Mouse (Mus musculus): ENCODE results near the gene AC131692.1. TPM values are rescaled to one million over a fixed set of nuclear protein-coding genes. Genes with fewer than 3 reads are reported as not detected.

The AC131692.1 gene
- polyA plus RNA-seq, 1 experiment from 2014 or later: 0.56 TPM

GRCm38 (mm10) chr19:6058966-6059365 is 35.3 kb upstream of the AC131692.1 start:
- peaks cover 54% of the 10 kb centered on the region for H3K36me3 ChIP-seq
- no peaks in the 10 kb centered on the region for H3K27me3 ChIP-seq (ENCODE audit: low read depth, poor library complexity, severe bottlenecking)
- DNase-seq (ENCODE audit: low spot score): no peak
- H3K4me1 ChIP-seq: peaks cover 41% of the 10 kb centered on the region
- H3K9me3 ChIP-seq (replicated peaks): no peaks in the 10 kb centered on the region
- WGBS: 87% methylated on average over 5 of the region's 5 CpGs
- peak overlapping the region; percentile 87 for H3K4me3 ChIP-seq
- H3K27ac ChIP-seq: no peak overlapping the region

DNA sequence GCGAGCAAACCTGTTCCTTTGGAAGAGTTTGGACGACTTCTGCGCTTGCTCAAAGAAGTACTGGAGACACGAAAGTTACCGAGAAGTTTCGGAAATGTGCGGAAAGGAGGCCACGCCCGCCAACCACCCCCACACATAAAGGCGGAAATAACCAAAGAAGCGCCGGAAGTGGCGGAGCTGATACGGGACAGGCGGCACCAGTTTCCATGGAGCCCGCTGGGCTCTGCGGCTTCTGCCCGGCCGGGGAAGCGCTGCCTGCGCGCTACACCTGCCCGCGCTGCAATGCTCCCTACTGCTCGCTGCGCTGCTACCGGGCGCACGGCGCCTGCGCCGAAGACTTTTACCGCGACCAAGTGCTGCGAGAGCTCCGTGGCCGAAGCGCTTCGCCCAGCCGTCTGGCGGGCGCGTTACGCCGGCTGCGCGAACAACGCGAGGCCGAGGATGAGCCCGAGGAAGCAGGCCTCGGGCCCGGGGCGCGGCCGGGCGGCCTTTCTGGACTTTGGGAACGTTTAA is 33.1 kb upstream of the AC131692.1 start, which contains the start of gene Znhit2:
Gene Znhit2 (plus strand): TSS at position 172 of the 513 bp plus-strand sequence.
- Histone ChIP-seq H3K27me3 (ENCODE audit: low read depth, poor library complexity, severe bottlenecking) (no peaks in the 10 kb centered on the region), H3K4me3 (peak within 1 kb of the TSS; percentile 88), H3K4me1 (peaks cover 43% of the 10 kb centered on the region), H3K36me3 (peaks cover 36% of the 10 kb centered on the region), H3K27ac (peak within 1 kb of the TSS; percentile 94), H3K9me3 (replicated peaks) (no peaks in the 10 kb centered on the region)
- peak; percentile 91 for DNase-seq (ENCODE audit: low spot score)
- under 1% methylated on average over 58 of the region's 58 CpGs for WGBS

GRCm38 (mm10) chr19:6061641-6062302 is 32.4 kb upstream of the AC131692.1 start:
- H3K27ac ChIP-seq: peak overlapping the region; percentile 94
- DNase-seq (ENCODE audit: low spot score): peak; percentile 58
- WGBS: 2% methylated on average over 44 of the region's 44 CpGs
- H3K4me1 ChIP-seq: peaks cover 43% of the 10 kb centered on the region
- no peaks in the 10 kb centered on the region for H3K9me3 ChIP-seq (replicated peaks)
- H3K27me3 ChIP-seq (ENCODE audit: low read depth, poor library complexity, severe bottlenecking): no peaks in the 10 kb centered on the region
- H3K36me3 ChIP-seq: peaks cover 34% of the 10 kb centered on the region
- peak overlapping the region; percentile 88 for H3K4me3 ChIP-seq

DNA sequence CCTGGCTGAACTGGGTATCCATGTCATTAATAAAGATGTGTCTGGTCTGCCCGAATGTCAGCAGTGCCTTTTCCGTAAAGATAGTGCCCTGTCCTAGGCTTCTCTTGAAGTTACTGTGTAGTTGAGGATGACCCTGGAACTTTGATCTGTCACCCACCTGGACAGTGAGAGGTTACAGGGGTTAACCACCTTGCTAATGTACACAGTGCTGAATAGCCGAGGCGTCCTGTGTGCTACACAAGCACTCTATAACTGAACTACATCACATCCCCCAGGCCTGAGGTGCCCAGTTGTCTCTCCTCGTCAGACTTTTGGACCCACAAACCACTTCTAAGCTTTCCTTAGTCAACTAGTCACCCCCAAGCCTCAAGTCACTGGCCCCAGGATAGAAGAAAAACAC is 31.8 kb upstream of the AC131692.1 start:
- Histone ChIP-seq H3K4me3 (peak overlapping the region; percentile 88), H3K27me3 (ENCODE audit: low read depth, poor library complexity, severe bottlenecking) (no peaks in the 10 kb centered on the region), H3K27ac (peak overlapping the region; percentile 94), H3K9me3 (replicated peaks) (no peaks in the 10 kb centered on the region), H3K4me1 (peaks cover 47% of the 10 kb centered on the region), H3K36me3 (peaks cover 34% of the 10 kb centered on the region)
- no peak for DNase-seq (ENCODE audit: low spot score)
- 76% methylated on average over 5 of the region's 5 CpGs for WGBS

DNA sequence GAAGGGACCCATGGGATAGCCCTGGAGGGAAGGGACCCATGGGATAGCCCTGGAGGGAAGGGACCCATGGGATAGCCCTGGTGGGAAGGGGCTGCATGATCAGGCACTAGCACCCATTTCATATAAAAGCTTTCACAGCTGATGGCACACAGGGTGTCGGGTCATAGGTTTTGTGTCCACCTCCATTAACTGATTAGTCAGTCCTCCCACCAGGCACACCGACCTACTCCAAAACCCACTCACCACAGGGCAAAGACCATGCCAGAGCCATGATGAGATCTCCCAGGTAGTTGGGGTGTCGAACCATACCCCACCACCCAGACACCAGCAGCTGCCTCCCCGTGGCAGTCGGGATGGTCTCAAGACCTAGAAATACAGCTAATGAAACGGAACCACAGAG is 31.1 kb upstream of the AC131692.1 start:
- Histone ChIP-seq H3K27ac (no peak overlapping the region), H3K4me3 (peak overlapping the region; percentile 88), H3K9me3 (replicated peaks) (no peaks in the 10 kb centered on the region), H3K27me3 (ENCODE audit: low read depth, poor library complexity, severe bottlenecking) (no peaks in the 10 kb centered on the region), H3K4me1 (peaks cover 54% of the 10 kb centered on the region), H3K36me3 (peaks cover 34% of the 10 kb centered on the region)
- no peak for DNase-seq (ENCODE audit: low spot score)
- 97% methylated on average over 6 of the region's 6 CpGs for WGBS

- 41% methylated on average over 5 of the region's 5 CpGs for WGBS
- DNase-seq (ENCODE audit: low spot score): no peak
- Histone ChIP-seq H3K27ac (peak overlapping the region; percentile 85), H3K9me3 (replicated peaks) (no peaks in the 10 kb centered on the region), H3K36me3 (peaks cover 47% of the 10 kb centered on the region), H3K4me1 (peaks cover 45% of the 10 kb centered on the region), H3K4me3 (peak overlapping the region; percentile 69), H3K27me3 (ENCODE audit: low read depth, poor library complexity, severe bottlenecking) (no peaks in the 10 kb centered on the region)
Measured at GRCm38 (mm10) chr19:6066571-6066970, 27.6 kb upstream of the AC131692.1 start.

- peak; percentile 92 for DNase-seq (ENCODE audit: low spot score)
- Histone ChIP-seq H3K9me3 (replicated peaks) (no peaks in the 10 kb centered on the region), H3K4me3 (peak overlapping the region; percentile 69), H3K4me1 (peaks cover 39% of the 10 kb centered on the region), H3K36me3 (peaks cover 48% of the 10 kb centered on the region), H3K27me3 (ENCODE audit: low read depth, poor library complexity, severe bottlenecking) (no peaks in the 10 kb centered on the region), H3K27ac (peak overlapping the region; percentile 85)
- under 1% methylated on average over 30 of the region's 30 CpGs for WGBS
Measured at GRCm38 (mm10) chr19:6067011-6067723, 27.1 kb upstream of the AC131692.1 start.

DNA sequence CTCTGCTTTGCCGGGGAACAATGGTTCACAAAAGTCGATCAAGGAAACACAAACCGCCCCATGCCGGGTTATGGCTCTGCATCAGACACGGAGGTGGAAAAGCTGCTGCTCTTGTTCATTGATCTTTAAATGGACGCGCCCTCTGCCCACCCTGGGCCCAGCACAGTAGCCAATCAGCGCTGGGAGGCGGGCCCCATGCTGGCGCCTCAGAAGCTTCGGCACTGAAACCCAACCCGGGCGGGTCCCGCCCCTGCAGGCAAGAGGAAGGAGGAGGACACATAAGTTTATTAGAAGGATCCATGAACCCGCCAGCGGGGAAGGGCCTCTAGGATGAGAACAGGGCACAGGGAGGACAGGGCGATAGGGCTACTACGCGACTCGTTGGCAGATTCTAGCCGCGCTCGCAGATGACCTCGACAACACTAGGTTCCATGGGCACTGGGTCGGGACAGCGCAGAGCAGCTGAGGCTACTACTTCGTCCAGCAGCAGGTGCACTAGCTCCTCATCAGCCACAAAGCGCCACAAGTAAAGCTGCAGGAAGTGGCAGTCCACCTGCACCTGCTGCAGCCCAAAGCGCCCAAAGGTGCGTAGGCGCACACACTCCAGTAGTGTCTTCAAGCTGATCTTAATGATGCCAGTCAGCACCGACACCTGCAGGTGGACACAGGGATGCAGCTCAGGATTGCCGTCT is 26.3 kb upstream of the AC131692.1 start, which contains the start of gene Tm7sf2:
Gene Tm7sf2 (minus strand): TSS at position 650 of the 692 bp plus-strand sequence.
- WGBS: 10% methylated on average over 33 of the region's 33 CpGs
- H3K36me3 ChIP-seq: peaks cover 49% of the 10 kb centered on the region
- H3K4me3 ChIP-seq: peak within 1 kb of the TSS; percentile 69
- peak; percentile 92 for DNase-seq (ENCODE audit: low spot score)
- no peaks in the 10 kb centered on the region for H3K27me3 ChIP-seq (ENCODE audit: low read depth, poor library complexity, severe bottlenecking)
- peaks cover 32% of the 10 kb centered on the region for H3K4me1 ChIP-seq
- peak within 1 kb of the TSS; percentile 85 for H3K27ac ChIP-seq
- H3K9me3 ChIP-seq (replicated peaks): no peaks in the 10 kb centered on the region

- 86% methylated on average over 4 of the region's 4 CpGs for WGBS
- no peaks in the 10 kb centered on the region for H3K9me3 ChIP-seq (replicated peaks)
- peak overlapping the region; percentile 69; the same call in 1 of the 2 replicates for H3K4me3 ChIP-seq
- DNase-seq (ENCODE audit: low spot score): no peak
- H3K4me1 ChIP-seq: peaks cover 28% of the 10 kb centered on the region
- peaks cover 51% of the 10 kb centered on the region for H3K36me3 ChIP-seq
- no peaks in the 10 kb centered on the region for H3K27me3 ChIP-seq (ENCODE audit: low read depth, poor library complexity, severe bottlenecking)
- no peak overlapping the region for H3K27ac ChIP-seq
Measured at GRCm38 (mm10) chr19:6068951-6069350, 25.3 kb upstream of the AC131692.1 start.

DNA sequence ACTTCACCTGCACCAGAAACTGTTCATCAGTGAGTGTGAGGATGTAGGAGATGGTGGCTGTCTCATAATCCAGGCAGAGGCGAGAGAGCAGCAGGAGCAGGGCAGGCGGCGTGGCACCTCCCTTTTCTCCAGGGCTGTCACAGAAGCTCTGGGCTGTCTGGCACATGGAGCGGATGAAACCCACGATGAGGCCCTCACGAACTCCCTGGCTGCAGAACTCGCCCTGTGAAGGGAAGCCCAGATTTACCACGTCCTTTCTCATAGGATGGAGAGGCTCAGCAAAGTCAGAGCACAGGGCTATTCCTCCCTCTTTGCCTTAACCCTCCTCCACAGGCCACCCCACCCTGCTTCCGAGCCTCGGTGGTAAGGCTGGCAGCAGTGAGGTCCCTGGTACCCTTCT is 24.4 kb upstream of the AC131692.1 start:
- Histone ChIP-seq H3K4me3 (no peak overlapping the region), H3K4me1 (peaks cover 28% of the 10 kb centered on the region), H3K27ac (no peak overlapping the region), H3K9me3 (replicated peaks) (no peaks in the 10 kb centered on the region), H3K36me3 (peaks cover 58% of the 10 kb centered on the region), H3K27me3 (ENCODE audit: low read depth, poor library complexity, severe bottlenecking) (no peaks in the 10 kb centered on the region)
- DNase-seq (ENCODE audit: low spot score): no peak
- whole genome bisulfite sequencing: 88% methylated on average over 10 of the region's 10 CpGs

DNA sequence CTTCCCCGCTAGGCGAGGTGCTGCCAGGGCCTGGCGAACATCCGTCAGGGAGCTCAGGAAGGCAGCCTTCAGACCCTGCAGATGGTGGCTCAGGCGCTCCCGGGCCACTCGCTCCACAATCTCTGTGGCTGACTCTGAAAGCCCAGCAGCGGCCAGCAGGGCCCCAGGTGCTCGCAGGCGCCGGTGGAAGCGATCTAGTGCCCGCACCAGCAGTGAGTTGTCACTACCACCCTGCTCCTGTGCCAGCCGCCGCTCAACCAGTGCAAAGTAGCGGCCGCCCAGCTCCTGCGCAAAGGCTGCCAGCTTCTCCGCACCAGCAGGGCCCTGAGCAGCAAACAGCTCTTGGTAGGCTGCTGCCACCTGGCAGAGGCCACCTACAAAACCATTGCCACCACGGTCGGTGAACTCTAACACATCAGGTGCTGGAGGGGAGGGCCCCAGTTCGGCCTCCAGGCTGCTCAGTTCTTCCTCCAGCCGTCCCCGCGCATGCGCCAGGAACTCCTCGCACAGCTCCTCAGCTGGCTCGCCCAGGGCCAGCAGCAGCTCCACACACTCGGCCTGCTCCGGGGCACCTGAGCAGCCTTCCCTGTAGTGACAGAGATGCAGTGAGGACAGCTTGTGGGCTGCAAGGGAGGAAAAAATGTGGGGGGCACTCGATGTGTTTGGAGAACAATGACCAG is 23.5 kb upstream of the AC131692.1 start:
- peaks cover 63% of the 10 kb centered on the region for H3K36me3 ChIP-seq
- H3K27me3 ChIP-seq (ENCODE audit: low read depth, poor library complexity, severe bottlenecking): no peaks in the 10 kb centered on the region
- no peak overlapping the region for H3K4me3 ChIP-seq
- no peaks in the 10 kb centered on the region for H3K9me3 ChIP-seq (replicated peaks)
- peaks cover 28% of the 10 kb centered on the region for H3K4me1 ChIP-seq
- H3K27ac ChIP-seq: no peak overlapping the region
- WGBS: 88% methylated on average over 31 of the region's 31 CpGs
- no peak for DNase-seq (ENCODE audit: low spot score)

DNA sequence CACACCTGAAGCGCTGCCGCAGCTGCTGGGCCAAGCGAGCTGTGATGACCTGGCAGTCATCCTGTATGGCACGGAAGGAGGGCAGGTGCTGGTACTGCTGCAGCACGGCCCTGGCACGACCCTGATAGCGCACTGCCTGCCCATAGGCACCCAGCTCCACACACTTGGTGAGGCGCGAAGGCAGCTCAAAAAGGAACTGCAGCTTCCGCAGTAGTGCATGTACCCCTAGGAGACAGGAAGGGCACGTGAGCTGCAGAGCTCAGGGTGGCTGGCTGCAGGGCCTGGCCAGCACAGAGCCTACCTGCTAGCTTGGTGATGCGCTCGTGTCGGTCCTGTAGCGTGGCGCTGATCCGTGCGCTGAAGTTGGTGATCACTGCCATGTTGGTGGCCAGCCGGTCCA is 23.0 kb upstream of the AC131692.1 start:
- Histone ChIP-seq H3K36me3 (peaks cover 63% of the 10 kb centered on the region), H3K4me1 (peaks cover 28% of the 10 kb centered on the region), H3K27me3 (ENCODE audit: low read depth, poor library complexity, severe bottlenecking) (no peaks in the 10 kb centered on the region), H3K27ac (no peak overlapping the region), H3K9me3 (replicated peaks) (no peaks in the 10 kb centered on the region), H3K4me3 (no peak overlapping the region)
- DNase-seq (ENCODE audit: low spot score): no peak
- 92% methylated on average over 19 of the region's 19 CpGs for WGBS

All from limb, embryonic 10.5 days (tissue).